Mouse (Mus musculus): ENCODE results near the gene Adam10. TPM values are rescaled to one million over a fixed set of nuclear protein-coding genes. Genes with fewer than 3 reads are reported as not detected.

Gene Adam10
- polyA plus RNA-seq, 1 experiment from 2014 or later = 58.2 TPM

DNA sequence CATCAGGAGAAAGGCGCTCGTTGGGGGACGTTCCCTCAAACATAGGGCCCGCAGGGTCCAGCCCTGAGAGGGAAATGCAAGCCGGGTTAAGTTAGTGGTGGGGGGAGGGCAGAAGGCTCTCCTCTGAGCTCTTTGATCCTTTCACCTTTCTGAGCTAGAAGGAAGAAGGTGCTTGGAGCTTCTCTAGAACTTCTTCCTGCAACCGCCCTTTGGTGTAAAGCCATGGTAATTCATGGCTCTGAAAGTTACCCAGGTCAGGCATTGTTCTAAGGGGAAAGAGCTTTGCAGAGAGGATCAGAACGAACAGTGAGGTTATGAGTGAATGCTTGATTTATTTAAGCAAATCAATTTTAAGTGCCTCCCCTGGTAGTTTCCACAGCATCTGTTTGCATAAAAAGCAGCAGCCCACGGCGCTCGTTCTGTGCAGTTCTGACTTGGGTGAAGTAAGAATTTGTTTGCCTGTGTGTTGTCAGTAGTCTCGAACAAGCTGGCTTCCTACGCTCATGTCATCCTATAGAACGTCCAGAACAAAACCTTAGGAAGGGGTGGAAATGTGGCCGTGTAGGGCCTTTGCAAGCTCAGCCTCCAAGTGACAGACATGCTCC is 138.0 kb downstream of the Adam10 start:
- WGBS = 81% methylated on average over 14 of the region's 14 CpGs
- H3K4me1 ChIP-seq (ENCODE audit: control insufficient read depth, insufficient read depth, low read length) = peaks cover 3% of the 10 kb centered on the region; the same call in 1 of the 2 replicates
- no peaks in the 10 kb centered on the region for H3K27me3 ChIP-seq (ENCODE audit: control insufficient read depth, insufficient read depth, low read length)
- no peak overlapping the region for H3K4me3 ChIP-seq (ENCODE audit: low read length)
- no peak for ATAC-seq (replicated peaks; ENCODE audit: extremely low read depth, insufficient read depth, low FRiP score)
- no peaks in the 10 kb centered on the region for H3K36me3 ChIP-seq (ENCODE audit: control insufficient read depth, insufficient read depth)
- no peak overlapping the region for H3K9ac ChIP-seq (ENCODE audit: low read length)
- no peak overlapping the region for H3K4me2 ChIP-seq (ENCODE audit: low read depth, low read length)
- H3K27ac ChIP-seq (ENCODE audit: low read length) = no peak overlapping the region
- H3K9me3 ChIP-seq (replicated peaks; ENCODE audit: control insufficient read depth, low read length) = no peaks in the 10 kb centered on the region

DNA sequence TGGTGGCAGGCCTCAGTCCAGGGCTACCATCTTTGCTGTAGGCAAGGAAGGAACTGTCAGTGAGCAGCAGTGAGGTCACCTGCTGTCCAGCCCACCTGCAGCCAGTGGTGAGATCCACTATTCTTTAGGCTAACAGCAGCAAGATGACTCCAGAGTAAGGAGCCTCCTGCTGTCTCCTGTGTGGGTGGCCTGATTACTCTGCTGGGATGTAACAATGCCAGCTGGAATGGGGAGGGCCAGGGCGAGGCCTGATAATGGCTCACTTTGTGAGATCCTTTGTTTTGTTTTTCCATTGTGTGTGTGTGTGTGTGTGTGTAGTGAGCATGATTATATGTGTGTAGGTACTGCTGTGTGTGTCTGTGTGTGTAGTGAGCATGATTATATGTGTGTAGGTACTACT is 138.6 kb downstream of the Adam10 start:
- no peaks in the 10 kb centered on the region for H3K36me3 ChIP-seq (ENCODE audit: control insufficient read depth, insufficient read depth)
- no peaks in the 10 kb centered on the region for H3K4me1 ChIP-seq (ENCODE audit: control insufficient read depth, insufficient read depth, low read length)
- ATAC-seq (replicated peaks; ENCODE audit: extremely low read depth, insufficient read depth, low FRiP score) = no peak
- H3K9ac ChIP-seq (ENCODE audit: low read length) = no peak overlapping the region
- H3K27me3 ChIP-seq (ENCODE audit: control insufficient read depth, insufficient read depth, low read length) = no peaks in the 10 kb centered on the region
- no peak overlapping the region for H3K4me3 ChIP-seq (ENCODE audit: low read length)
- H3K9me3 ChIP-seq (replicated peaks; ENCODE audit: control insufficient read depth, low read length) = no peaks in the 10 kb centered on the region
- H3K27ac ChIP-seq (ENCODE audit: low read length) = no peak overlapping the region
- H3K4me2 ChIP-seq (ENCODE audit: low read depth, low read length) = no peak overlapping the region
- 60% methylated on average over 1 of the region's 1 CpGs for WGBS

DNA sequence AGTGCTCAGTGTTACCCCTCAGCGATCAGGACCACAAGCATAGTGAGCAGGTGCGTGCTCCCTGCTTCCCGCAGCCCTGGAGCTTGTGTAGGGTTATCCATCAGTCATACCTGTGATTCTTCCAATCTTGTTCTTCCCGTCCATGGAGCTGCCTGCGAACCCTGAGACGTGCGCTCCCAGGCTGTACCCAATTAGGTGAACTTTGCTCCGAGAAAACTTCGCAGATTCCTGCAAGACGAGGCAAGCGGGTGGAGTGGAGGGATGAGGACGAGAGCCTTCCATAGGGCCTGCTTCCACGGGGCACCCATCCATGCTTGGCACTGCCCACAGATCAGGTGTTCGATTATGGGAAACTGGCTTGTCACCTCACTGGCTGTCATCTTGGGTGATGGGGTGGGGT is 139.9 kb downstream of the Adam10 start:
- H3K9me3 ChIP-seq (replicated peaks; ENCODE audit: control insufficient read depth, low read length) = no peaks in the 10 kb centered on the region
- no peaks in the 10 kb centered on the region for H3K36me3 ChIP-seq (ENCODE audit: control insufficient read depth, insufficient read depth)
- H3K27me3 ChIP-seq (ENCODE audit: control insufficient read depth, insufficient read depth, low read length) = no peaks in the 10 kb centered on the region
- H3K27ac ChIP-seq (ENCODE audit: low read length) = no peak overlapping the region
- no peak overlapping the region for H3K4me3 ChIP-seq (ENCODE audit: low read length)
- H3K4me1 ChIP-seq (ENCODE audit: control insufficient read depth, insufficient read depth, low read length) = no peaks in the 10 kb centered on the region
- 87% methylated on average over 14 of the region's 14 CpGs for WGBS
- H3K4me2 ChIP-seq (ENCODE audit: low read depth, low read length) = no peak overlapping the region
- ATAC-seq (replicated peaks; ENCODE audit: extremely low read depth, insufficient read depth, low FRiP score) = no peak
- no peak overlapping the region for H3K9ac ChIP-seq (ENCODE audit: low read length)

DNA sequence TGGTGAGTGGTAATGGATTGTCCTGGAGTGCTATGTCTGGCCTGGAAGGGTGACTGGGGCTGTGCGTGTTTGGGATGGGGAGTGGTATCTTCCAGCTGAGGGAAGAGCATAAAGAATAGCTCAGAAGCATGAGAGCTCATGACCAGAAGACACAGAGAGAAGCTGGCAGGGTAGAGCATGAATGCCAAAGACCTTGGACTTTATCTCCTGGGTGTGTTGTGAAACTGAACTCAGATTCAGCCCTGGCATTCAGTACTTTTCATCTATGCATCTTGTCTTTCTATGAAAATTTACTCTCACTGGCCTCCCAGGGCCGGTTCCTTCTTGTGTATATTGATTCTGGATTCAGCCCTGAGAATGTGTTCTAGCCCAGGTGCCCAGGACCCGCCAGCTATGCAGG is 145.3 kb downstream of the Adam10 start:
- 84% methylated on average over 3 of the region's 3 CpGs for WGBS
- no peaks in the 10 kb centered on the region for H3K9me3 ChIP-seq (replicated peaks; ENCODE audit: control insufficient read depth, low read length)
- no peaks in the 10 kb centered on the region for H3K4me1 ChIP-seq (ENCODE audit: control insufficient read depth, insufficient read depth, low read length)
- no peak overlapping the region for H3K27ac ChIP-seq (ENCODE audit: low read length)
- H3K4me2 ChIP-seq (ENCODE audit: low read depth, low read length) = no peak overlapping the region
- H3K4me3 ChIP-seq (ENCODE audit: low read length) = no peak overlapping the region
- no peak overlapping the region for H3K9ac ChIP-seq (ENCODE audit: low read length)
- no peaks in the 10 kb centered on the region for H3K27me3 ChIP-seq (ENCODE audit: control insufficient read depth, insufficient read depth, low read length)
- ATAC-seq (replicated peaks; ENCODE audit: extremely low read depth, insufficient read depth, low FRiP score) = no peak
- no peaks in the 10 kb centered on the region for H3K36me3 ChIP-seq (ENCODE audit: control insufficient read depth, insufficient read depth)

DNA sequence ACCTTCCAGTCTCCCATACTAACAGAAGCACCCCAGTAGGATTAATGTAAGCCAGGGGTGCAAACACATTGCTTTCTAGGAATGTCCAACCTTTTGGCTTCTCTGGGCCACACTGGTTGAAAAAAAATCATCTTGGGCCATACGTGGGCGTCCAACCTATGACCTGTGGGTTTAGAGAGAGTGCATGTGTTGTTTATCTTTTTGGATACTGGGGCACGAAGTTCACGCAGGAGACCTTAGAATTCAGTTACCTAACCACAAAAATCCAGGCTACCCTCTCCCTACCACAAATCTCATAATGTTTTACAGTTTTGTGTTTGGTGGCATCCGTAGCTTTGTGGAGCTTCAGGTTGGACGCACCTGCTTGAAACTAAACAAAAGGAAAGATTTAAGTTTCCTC is 149.1 kb downstream of the Adam10 start:
- H3K36me3 ChIP-seq (ENCODE audit: control insufficient read depth, insufficient read depth) = no peaks in the 10 kb centered on the region
- no peak overlapping the region for H3K27ac ChIP-seq (ENCODE audit: low read length)
- 88% methylated on average over 6 of the region's 6 CpGs for WGBS

More for the DNA sequence above, 149.1 kb downstream of the Adam10 start:
- no peak overlapping the region for H3K4me2 ChIP-seq (ENCODE audit: low read depth, low read length)
- H3K4me1 ChIP-seq (ENCODE audit: control insufficient read depth, insufficient read depth, low read length) = no peaks in the 10 kb centered on the region
- no peak for ATAC-seq (replicated peaks; ENCODE audit: extremely low read depth, insufficient read depth, low FRiP score)
- H3K9ac ChIP-seq (ENCODE audit: low read length) = no peak overlapping the region
- no peaks in the 10 kb centered on the region for H3K27me3 ChIP-seq (ENCODE audit: control insufficient read depth, insufficient read depth, low read length)
- no peaks in the 10 kb centered on the region for H3K9me3 ChIP-seq (replicated peaks; ENCODE audit: control insufficient read depth, low read length)
- no peak overlapping the region for H3K4me3 ChIP-seq (ENCODE audit: low read length)

Small RNA genes within 50 kb of the gene (microRNA-seq; reads per million reads assigned to microRNA genes)
- not detected for gene Gm25149

Other genes starting within 250 kb of the Adam10 start
- 19.5 and 19.8 TPM in 2 replicates for gene Rnf111, start 175.3 kb upstream of the Adam10 start, polyA plus RNA-seq (2015; fragmentation: Nextera tagmentation; extraction: Ambion mirVana)
- 32.4 and 35.6 TPM in 2 replicates for gene Sltm, start 136.2 kb upstream of the Adam10 start, polyA plus RNA-seq (2015; fragmentation: Nextera tagmentation; extraction: Ambion mirVana)
- 0.32 and 0.35 TPM in 2 replicates for gene Gm10642, start 22.7 kb upstream of the Adam10 start, polyA plus RNA-seq (2015; fragmentation: Nextera tagmentation; extraction: Ambion mirVana)
- gene Mindy2, start 21.8 kb upstream of the Adam10 start, polyA plus RNA-seq (2015; fragmentation: Nextera tagmentation; extraction: Ambion mirVana) = 10.2 and 10.9 TPM in 2 replicates

Measured in heart, embryonic 16.5 days (tissue).